Mouse (Mus musculus) intestine, embryonic 16.5 days (tissue): ENCODE measurements around the gene Ulk4. TPM values are rescaled to one million over a fixed set of nuclear protein-coding genes. Genes with fewer than 3 reads are reported as not detected.

Source experiments
- ATAC-seq: fragments of 200-750 bp; cut with Nextera tagmentation; 2 replicates; pipeline ENCODE4 v1.8.0; 2017; ENCODE audit warnings: moderate TSS enrichment, moderate library complexity
- H3K27ac ChIP-seq: fragments of 300-500 bp; sonication (generic); 2 replicates; pipeline ENCODE4 v1.5.1; 2014; ENCODE audit warnings: mild to moderate bottlenecking, low read length
- H3K27me3 ChIP-seq: fragments of 300-500 bp; sonication (generic); replicated peaks from 2 replicates; pipeline ENCODE4 v1.6.1; 2014; ENCODE audit warnings: low read length, control low read depth, mixed read lengths; ENCODE audit not compliant: control insufficient read depth, insufficient read depth
- H3K36me3 ChIP-seq: fragments of 300-500 bp; sonication (generic); 2 replicates; pipeline ENCODE4 v1.6.1; 2014; ENCODE audit warnings: low read length, control low read depth; ENCODE audit not compliant: control insufficient read depth, insufficient read depth
- H3K4me1 ChIP-seq: fragments of 300-500 bp; sonication (generic); 2 replicates; pipeline ENCODE4 v1.6.1; 2014; ENCODE audit warnings: low read length, control low read depth, mixed read lengths; ENCODE audit not compliant: control insufficient read depth, insufficient read depth
- H3K4me2 ChIP-seq: fragments of 300-500 bp; sonication (generic); 2 replicates; pipeline ENCODE4 v1.6.1; 2014; ENCODE audit warnings: low read depth, low read length, control low read depth
- H3K4me3 ChIP-seq: fragments of 300-500 bp; sonication (generic); 2 replicates; pipeline ENCODE4 v1.5.1; 2014; ENCODE audit warnings: mild to moderate bottlenecking, low read length
- H3K9ac ChIP-seq: fragments of 300-500 bp; sonication (generic); 2 replicates; pipeline ENCODE4 v1.6.1; 2014; ENCODE audit warnings: low read depth, low read length
- H3K9me3 ChIP-seq: fragments of 300-500 bp; sonication (generic); 2 replicates; pipeline ENCODE4 v1.6.1; 2016; ENCODE audit warnings: low read length, control low read depth; ENCODE audit not compliant: control insufficient read depth
- WGBS: fragments of 180-500 bp; shearing (Covaris S2); extraction: QIAGEN DNeasy Blood & Tissue Kit; methylation state at CpG from one replicate; pipeline ENCODE4 v1.1.7; 2014; 5-methylcytosine and 5-hydroxymethylcytosine counted together
- polyA plus RNA-seq: library from polyadenylated mRNA; unstranded; fragments of >200 nt; fragmentation: Nextera tagmentation; extraction: Ambion mirVana; gene quantifications from 2 replicates; pipeline ENCODE4 v1.2.1, GENCODE M21; 2015

Gene Ulk4
- polyA plus RNA-seq, 1 experiment from 2014 or later: 120 TPM

DNA sequence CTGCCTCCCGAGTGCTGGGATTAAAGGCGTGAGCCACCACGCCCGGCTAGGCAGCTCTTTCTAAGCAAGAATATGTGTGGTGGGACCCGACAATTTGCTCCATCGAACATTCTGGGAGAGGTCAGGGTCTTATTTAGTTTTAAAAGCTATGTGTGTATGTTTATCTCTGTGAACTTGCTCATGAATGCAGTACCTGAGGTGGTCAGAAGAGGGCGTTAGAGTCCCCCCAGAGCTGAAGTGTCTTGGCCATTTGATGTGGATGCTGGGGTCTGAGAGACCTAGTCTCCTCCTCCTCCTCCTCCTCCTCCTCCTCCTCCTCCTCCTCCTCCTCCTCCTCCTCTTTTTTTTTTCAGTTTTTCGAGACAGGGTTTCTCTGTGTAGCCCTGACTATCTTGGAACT lies 25.5 kb upstream of the Ulk4 start:
- WGBS: 85% methylated on average over 7 of the region's 8 CpGs
- no peak overlapping the region for H3K4me2 ChIP-seq
- H3K4me1 ChIP-seq: peaks cover 55% of the 10 kb centered on the region
- H3K9ac ChIP-seq: no peak overlapping the region
- no peaks in the 10 kb centered on the region for H3K27me3 ChIP-seq
- no peak overlapping the region for H3K4me3 ChIP-seq
- H3K9me3 ChIP-seq: no peaks in the 10 kb centered on the region
- ATAC-seq: no peak
- no peak overlapping the region for H3K27ac ChIP-seq
- H3K36me3 ChIP-seq: no peaks in the 10 kb centered on the region

- Histone ChIP-seq H3K4me3 (no peak overlapping the region), H3K4me2 (no peak overlapping the region), H3K27ac (peak overlapping the region; percentile 49; the same call in 1 of the 2 replicates), H3K9ac (no peak overlapping the region), H3K4me1 (peaks cover 59% of the 10 kb centered on the region), H3K9me3 (no peaks in the 10 kb centered on the region), H3K27me3 (0 out of 2 replicates have a peak, but pooled peaks cover 3% of the 10 kb centered on the region), H3K36me3 (no peaks in the 10 kb centered on the region)
- 74% methylated on average over 22 of the region's 22 CpGs for WGBS
- ATAC-seq: no peak
Observed at GRCm38 (mm10) chr9:121301041-121301920, 24.3 kb upstream of the Ulk4 start.

DNA sequence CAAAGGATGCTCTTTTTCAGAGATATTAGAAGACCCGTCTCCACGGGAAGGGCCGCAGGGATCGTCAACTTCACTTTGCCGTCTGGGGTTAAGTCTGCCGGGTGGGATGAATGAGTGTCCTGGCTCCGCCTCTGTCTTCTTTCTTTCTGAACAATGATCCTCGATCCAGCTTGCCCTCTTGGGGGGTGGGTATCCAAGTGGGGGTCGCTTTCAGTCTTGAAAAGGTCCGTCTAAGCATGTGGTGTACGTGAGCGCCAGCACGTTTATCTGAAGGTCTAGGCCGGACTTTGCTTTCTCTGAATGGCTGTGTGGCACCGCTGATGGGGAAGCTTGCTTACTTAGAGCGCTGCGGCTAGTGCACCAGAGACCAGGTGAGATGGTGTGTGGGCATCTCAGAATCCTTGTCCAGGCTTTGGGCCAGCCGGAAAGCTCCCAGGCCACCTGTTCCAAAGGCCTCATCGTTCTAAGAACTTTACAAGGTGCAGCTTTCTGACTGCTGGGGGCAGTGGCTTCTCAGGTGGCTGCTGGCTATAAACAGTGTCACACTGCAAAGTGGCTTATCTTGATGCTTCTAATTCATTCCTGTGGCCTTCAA lies 23.1 kb upstream of the Ulk4 start:
- peak; percentile 16; the same call in 1 of the 2 replicates for ATAC-seq
- Histone ChIP-seq H3K9ac (peak overlapping the region; percentile 17), H3K4me3 (peak overlapping the region; percentile 27), H3K9me3 (no peaks in the 10 kb centered on the region), H3K27ac (peak overlapping the region; percentile 55), H3K27me3 (0 out of 2 replicates have a peak, but pooled peaks cover 3% of the 10 kb centered on the region), H3K36me3 (no peaks in the 10 kb centered on the region), H3K4me2 (peak overlapping the region; percentile 99), H3K4me1 (peaks cover 59% of the 10 kb centered on the region)
- 54% methylated on average over 19 of the region's 19 CpGs for whole genome bisulfite sequencing

DNA sequence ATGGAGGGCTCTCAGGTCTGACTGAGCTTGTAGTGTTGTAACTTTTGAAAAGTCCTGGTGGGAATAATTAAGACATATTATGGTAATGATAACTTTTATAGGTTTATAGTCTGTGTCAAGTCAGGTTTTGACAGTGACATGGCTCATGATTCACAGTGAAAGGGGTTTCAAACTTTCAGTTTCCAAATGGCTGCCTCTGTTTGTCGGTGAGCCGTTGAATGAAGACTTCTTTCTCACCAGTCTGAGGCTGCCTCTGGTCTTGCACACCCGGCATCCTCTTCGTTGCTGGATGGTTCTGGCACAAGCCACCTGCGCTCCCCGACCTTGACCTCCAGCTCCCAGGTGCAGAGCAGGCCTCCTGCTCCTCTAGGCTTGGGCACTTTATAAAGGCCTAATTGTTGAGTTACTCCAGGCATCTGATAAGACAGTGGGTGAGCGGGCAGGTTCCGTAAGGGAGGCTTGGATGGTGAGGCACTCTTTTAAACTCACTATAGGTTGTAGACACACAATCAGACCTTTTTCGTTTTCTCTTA lies 22.3 kb upstream of the Ulk4 start:
- peaks cover 57% of the 10 kb centered on the region for H3K4me1 ChIP-seq
- ATAC-seq: no peak; the same call in 1 of the 2 replicates
- H3K9me3 ChIP-seq: no peaks in the 10 kb centered on the region
- peak overlapping the region; percentile 91 for H3K4me3 ChIP-seq
- peak overlapping the region; percentile 55 for H3K27ac ChIP-seq
- H3K9ac ChIP-seq: peak overlapping the region; percentile 96
- peak overlapping the region; percentile 99 for H3K4me2 ChIP-seq
- 50% methylated on average over 9 of the region's 9 CpGs for WGBS
- H3K36me3 ChIP-seq: no peaks in the 10 kb centered on the region
- 0 out of 2 replicates have a peak, but pooled peaks cover 3% of the 10 kb centered on the region for H3K27me3 ChIP-seq

GRCm38 (mm10) chr9:121298411-121299091 lies 21.6 kb upstream of the Ulk4 start:
- WGBS: 33% methylated on average over 15 of the region's 15 CpGs
- Histone ChIP-seq H3K9ac (peak overlapping the region; percentile 96), H3K4me3 (peak overlapping the region; percentile 91), H3K4me2 (peak overlapping the region; percentile 99), H3K4me1 (peaks cover 52% of the 10 kb centered on the region), H3K27me3 (0 out of 2 replicates have a peak, but pooled peaks cover 3% of the 10 kb centered on the region), H3K27ac (peak overlapping the region; percentile 79), H3K9me3 (no peaks in the 10 kb centered on the region), H3K36me3 (no peaks in the 10 kb centered on the region)
- no peak for ATAC-seq

DNA sequence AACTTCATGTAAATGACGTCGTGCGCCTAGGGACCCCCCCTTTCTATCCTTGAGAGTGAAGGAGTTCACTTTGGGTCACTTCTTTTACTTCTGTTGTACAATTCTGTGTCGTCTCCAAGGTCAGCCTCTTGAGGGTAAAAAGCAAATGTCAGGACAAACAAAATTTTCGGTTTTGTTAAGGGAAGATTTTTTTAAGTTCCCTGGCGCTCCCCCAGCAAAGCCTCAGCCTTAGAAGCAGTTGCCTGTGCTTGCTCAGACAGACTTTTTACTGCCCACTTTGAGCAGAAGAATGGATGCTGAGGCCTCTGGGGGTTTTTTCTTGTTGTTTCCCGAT lies 21.0 kb upstream of the Ulk4 start:
- 0 out of 2 replicates have a peak, but pooled peaks cover 3% of the 10 kb centered on the region for H3K27me3 ChIP-seq
- H3K4me2 ChIP-seq: peak overlapping the region; percentile 99
- WGBS: 2% methylated on average over 7 of the region's 7 CpGs
- ATAC-seq: no peak
- no peaks in the 10 kb centered on the region for H3K36me3 ChIP-seq
- H3K4me3 ChIP-seq: peak overlapping the region; percentile 91
- no peaks in the 10 kb centered on the region for H3K9me3 ChIP-seq
- H3K27ac ChIP-seq: peak overlapping the region; percentile 79
- peak overlapping the region; percentile 96 for H3K9ac ChIP-seq
- H3K4me1 ChIP-seq: peaks cover 47% of the 10 kb centered on the region

DNA sequence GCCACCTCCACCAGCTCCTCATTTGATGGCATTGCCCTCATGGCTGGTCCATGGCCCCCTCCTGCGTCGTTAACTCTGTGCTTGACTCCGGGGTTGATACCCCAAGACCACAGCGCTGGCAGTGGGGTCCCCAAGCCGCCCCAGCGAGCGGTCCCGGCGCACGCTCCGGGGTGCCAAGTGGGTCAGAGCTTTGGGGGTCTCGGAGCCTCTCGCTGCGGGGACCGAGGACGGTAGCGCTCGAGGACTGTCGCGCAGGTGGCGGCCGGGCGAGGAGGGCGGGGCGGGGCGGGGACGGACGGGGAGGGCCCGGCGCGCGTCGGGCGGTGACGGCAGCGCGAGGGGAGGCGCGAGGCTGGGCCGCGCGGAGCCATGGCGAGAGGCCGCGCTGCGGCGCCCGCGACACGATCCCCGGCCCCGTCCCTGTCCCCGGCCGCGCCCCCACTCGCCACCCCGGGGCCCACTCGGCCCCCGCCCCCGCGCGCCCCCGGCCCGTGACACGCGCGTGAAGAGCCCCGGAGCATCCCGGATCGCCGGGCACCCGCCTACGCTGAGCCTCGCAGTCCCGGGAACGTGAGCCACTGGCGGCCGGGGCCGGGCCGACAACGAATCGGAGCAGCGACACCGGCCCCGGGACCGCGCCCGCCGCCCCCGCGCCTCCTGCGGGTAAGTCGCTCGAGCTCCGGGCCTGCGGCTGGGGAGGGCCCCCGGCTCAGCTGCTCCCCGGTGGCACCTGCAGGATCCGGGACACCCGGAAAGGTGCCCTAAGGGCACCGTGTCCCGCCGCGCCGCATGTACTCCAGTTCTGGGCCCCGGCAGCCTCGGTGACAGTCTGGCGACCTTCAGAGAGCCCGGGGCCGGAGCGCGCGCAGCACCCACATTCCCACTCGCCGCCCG lies 20.4 kb upstream of the Ulk4 start, which contains the start of gene Trak1:
Gene Trak1, plus strand, starts transcription at position 332 of the 894 bp plus-strand sequence.
- H3K36me3 ChIP-seq: no peaks in the 10 kb centered on the region
- H3K9ac ChIP-seq: peak within 1 kb of the TSS; percentile 96
- 0 out of 2 replicates have a peak, but pooled peaks cover 3% of the 10 kb centered on the region for H3K27me3 ChIP-seq
- H3K9me3 ChIP-seq: no peaks in the 10 kb centered on the region
- under 1% methylated on average over 60 of the region's 116 CpGs for WGBS
- peaks cover 44% of the 10 kb centered on the region for H3K4me1 ChIP-seq
- ATAC-seq: peak; percentile 86
- H3K4me3 ChIP-seq: peak within 1 kb of the TSS; percentile 91
- peak within 1 kb of the TSS; percentile 99 for H3K4me2 ChIP-seq
- peak within 1 kb of the TSS; percentile 79 for H3K27ac ChIP-seq

GRCm38 (mm10) chr9:121295221-121295620 lies 18.2 kb upstream of the Ulk4 start:
- Histone ChIP-seq H3K4me3 (no peak overlapping the region), H3K36me3 (no peaks in the 10 kb centered on the region), H3K9ac (no peak overlapping the region), H3K27me3 (0 out of 2 replicates have a peak, but pooled peaks cover 3% of the 10 kb centered on the region), H3K4me2 (no peak overlapping the region), H3K9me3 (no peaks in the 10 kb centered on the region), H3K27ac (no peak overlapping the region), H3K4me1 (peaks cover 25% of the 10 kb centered on the region)
- WGBS: 77% methylated on average over 7 of the region's 7 CpGs
- ATAC-seq: no peak
